Mouse (Mus musculus): ENCODE data around the gene Kif3c. TPM values are rescaled to one million over a fixed set of nuclear protein-coding genes. Genes with fewer than 3 reads are reported as not detected.

Kif3c gene
- polyA plus RNA-seq, 1 experiment from 2014 or later, result 26.1 TPM

DNA sequence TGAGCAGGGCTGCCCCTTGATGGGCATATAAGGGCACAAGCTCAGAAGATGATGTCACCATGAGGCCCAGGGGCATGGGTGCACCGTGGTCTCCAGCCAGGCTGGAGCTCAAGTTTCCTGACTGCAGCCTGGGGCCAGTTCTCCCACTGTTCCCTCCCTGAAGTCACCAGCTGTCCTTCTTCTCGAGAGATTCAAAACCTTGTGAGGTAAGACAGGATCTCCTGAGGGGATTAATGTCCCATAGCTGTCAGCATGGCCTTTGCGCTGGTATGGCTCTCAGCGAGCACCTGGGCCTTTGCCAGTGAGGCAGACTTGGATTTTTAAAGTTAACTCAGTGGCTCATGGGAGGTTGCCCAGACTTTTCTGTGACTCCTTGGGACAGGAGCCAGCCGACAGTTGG, 14.8 kb upstream of the Kif3c start:
- Histone ChIP-seq H3K36me3 (no peaks in the 10 kb centered on the region), H3K9ac (no peak overlapping the region), H3K4me3 (no peak overlapping the region), H3K4me2 (replicated peaks) (no peak overlapping the region), H3K27me3 (no peaks in the 10 kb centered on the region), H3K9me3 (no peaks in the 10 kb centered on the region), H3K27ac (no peak overlapping the region), H3K4me1 (no peaks in the 10 kb centered on the region)
- ATAC-seq (ENCODE audit: insufficient number of reproducible peaks, insufficient read depth, low FRiP score, low TSS enrichment), result no peak
- 55% methylated on average over 5 of the region's 5 CpGs for WGBS

DNA sequence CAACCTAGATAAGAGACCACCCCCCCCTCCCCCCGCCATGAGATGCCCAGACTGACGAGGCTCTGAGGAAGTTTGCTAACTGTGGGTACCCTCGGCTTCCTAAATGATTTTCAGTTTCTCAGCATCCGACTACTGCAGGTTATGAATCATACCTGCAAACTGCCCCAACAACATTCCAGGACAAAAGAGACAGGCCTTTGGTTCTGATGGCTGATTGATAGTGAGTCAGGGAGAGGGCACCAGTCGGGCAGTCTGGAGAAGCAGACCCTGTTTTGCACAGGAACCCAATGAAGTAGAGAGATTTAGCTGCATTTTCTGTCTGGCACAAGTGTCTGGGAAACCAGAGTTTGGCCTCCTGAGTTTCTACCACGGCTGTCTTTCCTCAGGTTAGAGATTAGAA, 12.7 kb upstream of the Kif3c start:
- Histone ChIP-seq H3K4me3 (no peak overlapping the region), H3K27ac (no peak overlapping the region), H3K27me3 (no peaks in the 10 kb centered on the region), H3K4me2 (replicated peaks) (no peak overlapping the region), H3K9ac (no peak overlapping the region), H3K9me3 (no peaks in the 10 kb centered on the region), H3K36me3 (no peaks in the 10 kb centered on the region), H3K4me1 (no peaks in the 10 kb centered on the region)
- no peak for ATAC-seq (ENCODE audit: insufficient number of reproducible peaks, insufficient read depth, low FRiP score, low TSS enrichment)
- WGBS, result 77% methylated on average over 6 of the region's 6 CpGs

GRCm38 (mm10) chr12:3355068-3355467, 9.9 kb upstream of the Kif3c start:
- no peak overlapping the region for H3K4me3 ChIP-seq
- WGBS, result 86% methylated on average over 8 of the region's 8 CpGs
- no peak overlapping the region for H3K27ac ChIP-seq
- 0 out of 2 replicates have a peak, but pooled peaks have one; percentile 41 for ATAC-seq (ENCODE audit: insufficient number of reproducible peaks, insufficient read depth, low FRiP score, low TSS enrichment)
- H3K4me2 ChIP-seq (replicated peaks), result no peak overlapping the region
- no peaks in the 10 kb centered on the region for H3K4me1 ChIP-seq
- H3K9ac ChIP-seq, result no peak overlapping the region
- H3K9me3 ChIP-seq, result no peaks in the 10 kb centered on the region
- H3K36me3 ChIP-seq, result no peaks in the 10 kb centered on the region
- no peaks in the 10 kb centered on the region for H3K27me3 ChIP-seq

- no peak overlapping the region for H3K27ac ChIP-seq
- no peaks in the 10 kb centered on the region for H3K36me3 ChIP-seq
- H3K4me3 ChIP-seq, result 0 out of 2 replicates have a peak overlapping the region, but pooled peaks have one; percentile 5
- no peaks in the 10 kb centered on the region for H3K9me3 ChIP-seq
- no peak for ATAC-seq (ENCODE audit: insufficient number of reproducible peaks, insufficient read depth, low FRiP score, low TSS enrichment)
- H3K4me2 ChIP-seq (replicated peaks), result no peak overlapping the region; the same call in 1 of the 2 replicates
- H3K9ac ChIP-seq, result no peak overlapping the region
- H3K4me1 ChIP-seq, result no peaks in the 10 kb centered on the region
- WGBS, result 66% methylated on average over 14 of the region's 16 CpGs
- H3K27me3 ChIP-seq, result no peaks in the 10 kb centered on the region
Observed at GRCm38 (mm10) chr12:3356824-3357223, 8.1 kb upstream of the Kif3c start.

DNA sequence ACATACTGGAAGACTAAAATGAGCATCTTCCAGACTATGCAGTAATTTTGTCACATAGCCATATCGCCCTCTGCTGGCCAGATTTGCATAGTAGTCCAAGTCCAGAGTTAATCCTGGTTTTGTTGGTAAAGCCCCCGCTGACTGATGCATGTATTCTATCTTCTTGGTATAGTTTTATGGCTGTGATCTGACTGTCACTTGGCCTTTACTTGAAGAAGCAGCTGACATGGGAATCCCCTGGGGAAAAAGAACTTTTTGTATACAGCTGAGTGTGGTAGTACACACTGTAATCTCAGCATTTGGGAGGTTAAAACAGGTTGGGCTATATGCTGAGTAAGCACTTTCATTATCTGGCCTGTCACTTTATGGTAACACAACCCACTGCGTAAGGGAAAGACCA, 5.6 kb upstream of the Kif3c start:
- Histone ChIP-seq H3K4me3 (no peak overlapping the region), H3K4me2 (replicated peaks) (no peak overlapping the region), H3K9me3 (no peaks in the 10 kb centered on the region), H3K4me1 (no peaks in the 10 kb centered on the region), H3K9ac (no peak overlapping the region), H3K27me3 (no peaks in the 10 kb centered on the region), H3K36me3 (no peaks in the 10 kb centered on the region), H3K27ac (no peak overlapping the region)
- ATAC-seq (ENCODE audit: insufficient number of reproducible peaks, insufficient read depth, low FRiP score, low TSS enrichment), result no peak
- 29% methylated on average over 3 of the region's 3 CpGs for WGBS

DNA sequence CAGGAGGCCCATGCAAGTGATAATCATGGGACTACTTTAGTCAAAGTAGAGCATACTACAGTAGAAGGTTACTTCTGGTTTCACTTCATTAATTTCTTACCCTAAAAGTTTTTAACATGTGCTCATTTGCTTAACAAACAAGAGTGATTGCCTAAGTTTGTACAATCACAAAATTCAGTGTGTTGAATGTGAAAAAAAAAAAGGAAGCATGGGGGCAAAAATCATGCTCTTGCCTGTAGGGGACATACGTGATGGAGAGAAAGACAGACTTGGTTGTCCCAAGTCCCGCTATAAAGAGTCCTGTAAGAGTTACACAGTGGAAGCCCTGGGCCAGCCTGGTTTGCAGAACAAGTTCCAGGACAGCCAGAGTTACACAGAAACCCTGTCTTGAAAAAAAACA, 4.9 kb upstream of the Kif3c start:
- Histone ChIP-seq H3K4me1 (no peaks in the 10 kb centered on the region), H3K9ac (no peak overlapping the region), H3K9me3 (no peaks in the 10 kb centered on the region), H3K36me3 (no peaks in the 10 kb centered on the region), H3K27ac (no peak overlapping the region), H3K4me3 (no peak overlapping the region), H3K27me3 (no peaks in the 10 kb centered on the region), H3K4me2 (replicated peaks) (no peak overlapping the region)
- no peak for ATAC-seq (ENCODE audit: insufficient number of reproducible peaks, insufficient read depth, low FRiP score, low TSS enrichment)
- WGBS, result 87% methylated on average over 2 of the region's 2 CpGs

DNA sequence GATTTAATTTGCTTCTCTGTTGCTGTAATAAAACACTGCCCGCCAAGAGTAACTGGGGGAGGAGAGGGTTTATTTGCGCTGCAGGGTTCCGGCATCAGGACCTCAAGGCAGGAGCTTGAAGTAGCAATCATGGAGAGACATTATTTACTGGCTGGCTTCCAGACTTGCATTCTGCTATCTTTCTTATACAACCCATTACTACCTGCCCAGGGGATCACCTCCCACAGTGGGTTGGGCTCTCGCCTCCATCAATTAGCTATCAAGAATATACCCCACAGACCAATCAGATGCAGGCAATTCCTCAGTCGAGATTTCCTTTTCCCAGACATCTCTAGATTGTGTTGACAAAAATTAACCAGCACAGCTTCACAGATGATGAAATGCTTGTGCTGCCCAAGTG, 856 bp upstream of the Kif3c start:
- 95% methylated on average over 5 of the region's 5 CpGs for WGBS
- Histone ChIP-seq H3K4me1 (peaks cover 22% of the 10 kb centered on the region), H3K4me3 (no peak overlapping the region)

GRCm38 (mm10) chr12:3365449-3366189, 687 bp downstream of the Kif3c start:
- peaks cover 27% of the 10 kb centered on the region for H3K4me1 ChIP-seq
- H3K9ac ChIP-seq, result peak overlapping the region; percentile 69
- H3K27me3 ChIP-seq, result no peaks in the 10 kb centered on the region
- WGBS, result 4% methylated on average over 29 of the region's 31 CpGs
- H3K9me3 ChIP-seq, result 0 out of 2 replicates have a peak, but pooled peaks cover 5% of the 10 kb centered on the region
- ATAC-seq (ENCODE audit: insufficient number of reproducible peaks, insufficient read depth, low FRiP score, low TSS enrichment), result peak; percentile 52
- peak overlapping the region; percentile 84 for H3K4me2 ChIP-seq (replicated peaks)
- peak overlapping the region; percentile 65 for H3K4me3 ChIP-seq
- H3K27ac ChIP-seq, result peak overlapping the region; percentile 80
- H3K36me3 ChIP-seq, result peaks cover 16% of the 10 kb centered on the region

More for the DNA sequence above, 856 bp upstream of the Kif3c start:
- Histone ChIP-seq H3K27me3 (no peaks in the 10 kb centered on the region), H3K9me3 (0 out of 2 replicates have a peak, but pooled peaks cover 5% of the 10 kb centered on the region), H3K9ac (no peak overlapping the region), H3K27ac (no peak overlapping the region), H3K36me3 (peaks cover 16% of the 10 kb centered on the region), H3K4me2 (replicated peaks) (no peak overlapping the region)
- ATAC-seq (ENCODE audit: insufficient number of reproducible peaks, insufficient read depth, low FRiP score, low TSS enrichment), result no peak

DNA sequence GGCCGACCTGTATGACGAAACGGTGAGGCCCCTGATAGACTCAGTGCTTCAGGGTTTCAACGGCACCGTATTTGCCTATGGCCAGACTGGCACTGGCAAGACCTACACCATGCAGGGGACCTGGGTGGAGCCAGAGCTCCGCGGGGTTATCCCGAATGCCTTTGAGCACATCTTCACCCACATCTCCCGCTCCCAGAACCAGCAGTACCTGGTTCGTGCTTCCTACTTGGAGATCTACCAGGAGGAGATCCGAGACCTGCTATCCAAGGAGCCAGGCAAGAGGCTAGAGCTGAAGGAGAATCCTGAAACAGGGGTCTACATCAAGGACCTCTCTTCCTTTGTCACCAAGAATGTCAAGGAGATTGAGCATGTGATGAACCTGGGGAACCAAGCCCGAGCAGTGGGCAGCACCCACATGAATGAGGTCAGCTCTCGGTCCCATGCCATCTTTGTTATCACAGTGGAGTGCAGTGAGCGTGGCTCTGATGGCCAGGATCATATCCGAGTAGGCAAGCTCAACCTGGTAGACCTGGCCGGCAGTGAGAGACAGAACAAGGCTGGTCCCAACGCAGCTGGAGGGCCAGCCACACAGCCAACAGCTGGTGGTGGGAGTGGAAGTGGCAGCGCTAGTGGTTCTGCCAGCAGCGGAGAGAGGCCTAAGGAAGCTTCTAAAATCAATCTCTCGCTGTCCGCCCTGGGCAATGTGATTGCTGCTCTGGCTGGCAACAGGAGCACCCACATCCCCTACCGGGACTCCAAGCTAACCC, 1.4 kb downstream of the Kif3c start:
- peak overlapping the region; percentile 69 for H3K9ac ChIP-seq
- peak overlapping the region; percentile 84 for H3K4me2 ChIP-seq (replicated peaks)
- H3K36me3 ChIP-seq, result peaks cover 16% of the 10 kb centered on the region
- H3K27me3 ChIP-seq, result no peaks in the 10 kb centered on the region
- H3K4me1 ChIP-seq, result peaks cover 34% of the 10 kb centered on the region
- ATAC-seq (ENCODE audit: insufficient number of reproducible peaks, insufficient read depth, low FRiP score, low TSS enrichment), result no peak
- no peak overlapping the region for H3K27ac ChIP-seq
- WGBS, result 64% methylated on average over 22 of the region's 22 CpGs
- 0 out of 2 replicates have a peak, but pooled peaks cover 5% of the 10 kb centered on the region for H3K9me3 ChIP-seq
- H3K4me3 ChIP-seq, result peak overlapping the region; percentile 65

DNA sequence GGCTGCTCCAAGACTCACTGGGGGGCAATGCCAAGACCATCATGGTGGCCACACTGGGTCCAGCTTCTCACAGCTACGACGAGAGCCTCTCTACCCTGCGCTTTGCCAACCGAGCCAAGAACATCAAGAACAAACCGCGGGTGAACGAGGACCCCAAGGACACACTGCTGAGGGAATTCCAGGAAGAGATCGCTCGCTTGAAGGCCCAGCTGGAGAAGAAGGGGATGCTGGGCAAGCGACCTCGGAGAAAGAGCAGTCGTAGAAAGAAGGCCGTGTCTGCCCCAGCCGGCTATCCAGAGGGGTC, 2.0 kb downstream of the Kif3c start:
- ATAC-seq (ENCODE audit: insufficient number of reproducible peaks, insufficient read depth, low FRiP score, low TSS enrichment), result no peak
- H3K27ac ChIP-seq, result no peak overlapping the region
- WGBS, result 95% methylated on average over 14 of the region's 14 CpGs
- peaks cover 40% of the 10 kb centered on the region for H3K4me1 ChIP-seq
- H3K27me3 ChIP-seq, result no peaks in the 10 kb centered on the region
- peak overlapping the region; percentile 84; the same call in 1 of the 2 replicates for H3K4me2 ChIP-seq (replicated peaks)
- 0 out of 2 replicates have a peak overlapping the region, but pooled peaks have one; percentile 2 for H3K4me3 ChIP-seq
- H3K36me3 ChIP-seq, result peaks cover 16% of the 10 kb centered on the region
- H3K9ac ChIP-seq, result no peak overlapping the region
- 0 out of 2 replicates have a peak, but pooled peaks cover 5% of the 10 kb centered on the region for H3K9me3 ChIP-seq

DNA sequence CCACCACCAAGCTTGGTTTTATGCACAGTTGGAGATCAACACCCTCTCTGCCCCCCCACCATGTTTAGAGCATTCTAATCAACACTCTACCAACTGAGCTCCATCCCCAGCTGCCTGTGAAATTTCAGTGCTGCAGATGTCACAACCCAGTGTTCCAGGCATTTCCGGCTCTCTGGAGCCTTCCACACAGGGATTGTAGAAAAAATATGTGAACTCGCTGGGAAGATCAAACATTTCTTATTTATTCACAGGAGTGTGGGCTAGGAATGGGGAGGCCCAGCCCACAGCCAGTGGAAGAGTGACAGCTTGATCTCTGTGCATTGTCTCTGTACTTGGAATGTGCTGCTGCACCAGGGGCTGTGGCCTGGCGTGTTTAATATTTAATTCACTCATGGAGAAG, 3.8 kb downstream of the Kif3c start:
- 57% methylated on average over 3 of the region's 3 CpGs for WGBS
- H3K4me3 ChIP-seq, result peak overlapping the region; percentile 20; the same call in 1 of the 2 replicates
- no peak for ATAC-seq (ENCODE audit: insufficient number of reproducible peaks, insufficient read depth, low FRiP score, low TSS enrichment)
- H3K36me3 ChIP-seq, result peaks cover 19% of the 10 kb centered on the region
- H3K9ac ChIP-seq, result no peak overlapping the region
- H3K27ac ChIP-seq, result no peak overlapping the region
- 0 out of 2 replicates have a peak, but pooled peaks cover 5% of the 10 kb centered on the region for H3K9me3 ChIP-seq
- no peaks in the 10 kb centered on the region for H3K27me3 ChIP-seq
- H3K4me2 ChIP-seq (replicated peaks), result peak overlapping the region; percentile 36
- H3K4me1 ChIP-seq, result peaks cover 41% of the 10 kb centered on the region

All from embryonic facial prominence, embryonic 12.5 days (tissue).